Mouse (Mus musculus): ENCODE data around the gene Rtn4rl1. TPM values are rescaled to one million over a fixed set of nuclear protein-coding genes. Genes with fewer than 3 reads are reported as not detected.

Rtn4rl1 gene
- polyA plus RNA-seq, 1 experiment: 0.02 TPM

DNA sequence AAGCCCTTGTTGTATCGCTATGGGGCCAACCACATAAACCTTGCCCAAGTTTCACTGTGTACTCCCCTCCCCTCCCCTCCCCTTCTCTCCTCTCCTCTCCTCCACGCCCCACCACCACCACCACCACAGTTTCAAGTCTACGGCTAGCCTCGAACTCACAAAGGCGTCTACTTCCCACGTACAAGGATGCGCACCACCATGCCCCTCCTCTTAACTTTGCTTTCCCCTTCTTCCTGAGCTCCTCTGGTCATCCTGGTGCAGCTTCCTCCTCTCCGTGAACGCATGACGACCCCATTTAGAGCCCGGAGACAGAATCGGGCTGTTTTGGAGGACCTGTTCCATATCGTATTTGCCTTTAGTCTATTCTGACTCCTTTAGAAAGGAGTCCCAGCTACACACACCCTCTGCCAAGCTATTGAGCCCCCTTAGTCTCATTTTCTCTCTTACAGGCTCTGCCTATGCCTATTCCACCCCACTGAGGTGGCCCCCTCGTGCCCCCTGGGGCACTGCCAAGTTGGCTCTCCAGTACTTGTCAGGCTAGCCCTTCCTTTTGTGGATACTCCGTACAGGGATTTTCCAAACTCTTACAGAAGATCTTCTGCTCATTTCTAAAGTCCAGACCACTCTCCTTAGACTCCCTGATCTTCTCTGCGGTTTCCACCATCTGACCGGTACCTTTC lies 22.3 kb upstream of the Rtn4rl1 start:
- TF ChIP-seq GATA1 (IDR thresholded peaks at IDR 0.05; ENCODE audit: low read length): no peak

DNA sequence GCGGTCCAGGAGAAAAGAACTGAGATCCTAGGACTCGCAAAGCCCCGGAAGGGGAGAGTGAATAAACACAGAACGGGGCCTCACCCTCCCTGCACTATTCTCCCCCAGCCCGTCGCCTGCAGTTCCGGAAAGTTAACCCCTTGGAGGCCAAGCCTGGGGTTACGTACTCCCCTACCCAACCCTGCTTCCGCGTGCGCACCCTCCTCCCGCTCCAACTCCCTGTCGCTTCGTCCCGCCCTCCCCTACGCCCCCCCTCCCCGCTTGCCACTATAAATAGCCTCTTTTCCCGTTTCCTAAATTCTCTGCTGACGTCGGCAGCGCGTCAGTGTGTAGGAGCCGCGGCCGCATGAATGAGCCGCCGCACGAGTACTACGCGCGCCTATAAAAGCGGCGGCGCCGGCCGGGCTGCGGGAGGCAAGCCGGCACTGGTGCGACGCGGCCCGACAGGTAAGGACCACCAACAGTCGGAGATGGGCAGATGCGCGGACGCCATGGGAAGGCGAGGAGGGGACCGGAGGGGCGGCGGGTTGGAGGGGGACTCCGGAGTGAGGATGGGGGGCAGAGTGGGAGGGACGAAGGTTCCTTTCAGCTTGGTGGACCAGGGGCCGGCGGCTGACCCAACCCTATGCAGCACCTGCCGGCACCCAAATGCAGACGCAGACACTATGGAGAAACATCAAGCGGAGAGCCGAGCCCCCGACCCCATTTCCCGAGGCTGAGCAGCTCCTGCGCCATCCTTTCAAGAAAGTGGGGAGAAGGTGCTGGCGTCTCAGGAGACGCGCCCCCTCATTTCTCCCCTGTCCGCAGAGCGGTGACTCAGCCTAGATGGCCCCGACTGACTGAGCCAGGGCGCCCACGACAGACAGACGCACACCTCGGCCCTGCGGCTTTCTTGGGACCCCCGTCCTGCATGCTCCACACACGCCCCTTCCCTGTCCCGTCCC lies 21.2 kb upstream of the Rtn4rl1 start:
- no peak for TF ChIP-seq GATA1 (IDR thresholded peaks at IDR 0.05; ENCODE audit: low read length)

DNA sequence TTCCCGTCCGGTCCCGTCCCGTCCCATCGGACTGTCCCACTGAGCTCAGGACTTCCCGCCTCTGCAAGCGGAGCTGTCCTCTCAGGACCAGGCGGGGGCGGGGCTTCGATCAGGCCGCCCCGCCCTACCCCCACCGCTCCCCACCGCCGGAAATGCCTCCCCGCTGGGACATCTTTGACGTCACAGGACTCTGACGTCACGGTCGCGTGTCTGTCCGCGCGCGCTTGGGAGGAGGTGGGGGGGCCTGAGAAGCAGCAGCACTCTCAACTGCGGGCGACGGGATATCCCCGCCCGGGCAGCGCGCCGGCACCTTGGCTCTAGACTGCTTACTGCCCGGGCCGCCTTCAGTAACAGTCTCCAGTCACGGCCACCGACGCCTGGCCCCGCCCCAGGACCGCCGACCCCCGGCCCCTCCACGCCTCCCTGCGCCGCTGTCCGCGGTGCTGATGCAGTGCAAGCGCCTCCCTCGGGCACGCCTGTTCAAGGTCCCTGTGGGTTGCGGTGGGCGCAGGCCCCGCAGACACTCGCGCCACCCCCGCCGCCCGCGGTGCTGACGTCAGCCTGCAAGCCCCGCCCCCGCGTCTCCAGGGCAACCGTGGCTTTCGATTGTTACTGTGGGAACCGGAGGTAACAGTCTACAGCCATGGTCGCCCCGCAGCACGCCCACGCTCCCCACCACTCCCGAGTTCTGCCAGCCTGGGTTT lies 20.3 kb upstream of the Rtn4rl1 start:
- no peak for TF ChIP-seq GATA1 (IDR thresholded peaks at IDR 0.05; ENCODE audit: low read length)

DNA sequence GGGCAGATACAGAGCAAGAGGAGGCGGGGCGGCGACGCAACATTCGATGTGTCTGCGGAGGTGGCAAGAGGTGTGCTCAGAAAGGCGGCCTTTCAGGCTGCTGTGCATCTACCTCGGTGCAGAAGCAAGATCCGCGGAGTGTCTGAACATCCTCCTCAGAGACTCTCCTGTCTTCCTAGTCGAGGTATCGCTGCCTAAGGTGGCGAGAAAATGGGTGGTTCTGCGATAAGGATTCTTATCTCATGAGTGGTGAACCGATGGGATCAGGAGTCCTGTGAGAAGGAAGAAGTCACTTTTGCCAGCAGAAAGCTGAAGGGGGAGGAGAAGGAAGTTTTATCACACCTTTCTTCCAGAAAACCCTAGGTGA lies 19.8 kb upstream of the Rtn4rl1 start:
- TF ChIP-seq GATA1 (IDR thresholded peaks at IDR 0.05; ENCODE audit: low read length): no peak

DNA sequence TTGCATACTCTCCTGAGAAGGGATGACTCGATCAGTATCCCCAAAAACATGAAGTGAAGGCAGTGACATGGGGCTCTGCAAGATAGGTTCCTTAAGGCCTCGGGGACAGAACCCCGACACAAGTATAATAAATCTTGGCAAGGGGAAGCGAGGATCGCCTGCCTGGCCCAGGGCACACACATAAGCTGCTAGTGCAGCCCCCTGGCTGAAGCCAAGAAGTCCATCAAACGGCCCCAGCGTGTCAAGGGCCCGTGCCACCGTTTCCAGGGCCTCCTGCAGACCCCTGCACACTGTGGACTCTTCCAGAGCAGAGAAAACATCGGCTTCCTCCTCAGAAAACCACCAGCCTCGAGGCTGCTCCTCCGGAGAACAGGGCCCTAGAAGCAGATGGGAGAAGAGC lies 15.6 kb upstream of the Rtn4rl1 start:
- TF ChIP-seq GATA1 (IDR thresholded peaks at IDR 0.05; ENCODE audit: low read length): no peak

DNA sequence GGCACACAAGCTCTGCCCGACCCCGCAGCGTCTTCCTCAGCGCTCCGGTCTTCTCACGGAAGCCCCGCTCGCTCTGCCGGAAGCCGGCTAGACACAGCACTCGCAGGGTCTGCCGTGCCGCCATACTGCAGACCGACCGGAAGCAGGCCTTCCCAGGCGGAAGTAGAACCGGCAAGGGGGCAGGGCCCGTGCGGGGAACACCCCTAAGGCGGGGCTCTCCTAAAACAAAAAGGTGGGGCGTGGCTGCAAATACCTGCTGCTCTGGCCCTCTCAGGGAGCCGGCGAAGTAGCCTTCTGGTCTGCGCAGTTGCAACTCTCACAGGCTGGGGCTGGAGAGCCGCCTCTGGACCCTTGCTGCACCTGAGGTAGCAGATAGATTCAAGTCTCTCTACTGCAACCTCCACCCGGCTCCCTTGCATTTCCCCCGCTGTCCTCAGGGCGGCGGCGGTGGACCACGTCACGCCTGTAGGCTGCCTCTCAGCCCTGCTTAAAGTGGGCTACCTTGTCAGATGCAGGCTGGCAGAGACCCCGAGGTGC lies 14.8 kb upstream of the Rtn4rl1 start, which contains the start of gene Ovca2:
Ovca2 (minus strand) TSS at position 164 of the 537 bp plus-strand sequence.
- no peak for TF ChIP-seq GATA1 (IDR thresholded peaks at IDR 0.05; ENCODE audit: low read length)

DNA sequence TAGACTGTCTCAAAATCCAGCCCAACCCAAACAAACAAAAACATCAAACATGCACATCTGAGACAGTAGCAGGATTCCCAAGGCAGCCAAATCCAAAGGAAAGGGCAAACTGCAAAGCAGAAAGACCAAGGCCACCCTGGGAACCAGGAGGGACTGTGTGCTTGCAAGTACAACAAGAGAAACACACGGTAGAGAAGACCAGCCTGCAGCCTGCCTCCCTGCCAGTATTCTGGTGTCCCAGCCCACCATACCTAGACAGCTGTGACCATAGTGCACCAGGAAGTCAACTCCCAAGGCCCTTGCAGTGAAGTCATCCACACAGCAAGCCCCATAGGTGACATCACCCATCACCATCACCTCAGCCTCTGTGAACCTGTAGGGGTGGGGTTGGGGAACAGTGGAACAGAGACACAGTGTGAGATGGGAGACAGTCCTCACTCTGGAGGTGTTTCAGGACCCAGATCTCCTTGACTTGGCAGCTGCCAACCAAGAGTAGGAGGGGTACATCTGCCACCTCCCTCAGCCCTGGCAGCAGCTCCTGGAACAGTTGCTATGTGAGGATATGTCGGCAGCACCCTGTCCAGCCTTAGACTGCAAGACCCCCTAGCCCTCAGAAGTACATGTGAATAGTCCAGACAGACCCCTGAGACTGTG lies 9.5 kb upstream of the Rtn4rl1 start:
- TF ChIP-seq GATA1 (IDR thresholded peaks at IDR 0.05; ENCODE audit: low read length): no peak

DNA sequence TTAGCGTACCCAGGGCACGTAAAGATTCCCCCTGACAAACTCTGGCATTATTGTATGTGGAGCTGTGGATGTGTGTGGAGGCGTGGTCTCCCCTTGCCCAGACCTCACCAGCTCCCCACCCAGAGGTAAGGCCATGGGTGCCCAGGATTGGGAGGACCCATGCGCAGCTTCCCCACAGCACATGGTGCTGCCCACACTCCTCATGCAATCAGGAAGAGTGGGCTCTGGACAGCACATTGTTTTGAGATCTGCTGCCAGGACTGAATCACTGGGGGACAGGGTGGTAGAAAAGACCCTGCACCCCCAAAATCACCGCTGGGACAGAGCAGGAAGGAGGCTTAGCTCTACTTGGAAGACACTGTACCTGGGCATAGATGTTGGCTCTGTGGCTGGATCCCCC lies 9.0 kb upstream of the Rtn4rl1 start:
- no peak for TF ChIP-seq GATA1 (IDR thresholded peaks at IDR 0.05; ENCODE audit: low read length)

DNA sequence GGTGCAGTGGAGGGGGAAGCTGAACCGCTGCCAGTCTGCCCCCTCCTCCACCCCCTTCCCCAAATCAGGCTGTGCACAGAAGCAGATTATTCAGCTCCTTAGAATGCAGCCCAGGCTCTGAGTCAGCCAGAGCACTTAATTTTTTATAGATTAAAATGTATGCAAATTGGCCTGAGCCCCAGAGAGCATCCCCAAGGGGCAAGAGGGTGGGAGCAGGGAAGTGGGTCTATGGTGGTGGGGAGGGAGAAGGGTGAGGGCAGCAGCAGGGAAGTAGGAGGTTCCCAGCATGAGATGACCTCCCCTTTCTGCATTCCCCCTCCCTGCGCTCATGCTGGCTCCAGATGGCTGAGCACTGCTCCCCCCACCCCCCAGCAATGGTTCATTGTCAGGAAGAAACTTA lies 8.6 kb upstream of the Rtn4rl1 start:
- no peak for TF ChIP-seq GATA1 (IDR thresholded peaks at IDR 0.05; ENCODE audit: low read length)

DNA sequence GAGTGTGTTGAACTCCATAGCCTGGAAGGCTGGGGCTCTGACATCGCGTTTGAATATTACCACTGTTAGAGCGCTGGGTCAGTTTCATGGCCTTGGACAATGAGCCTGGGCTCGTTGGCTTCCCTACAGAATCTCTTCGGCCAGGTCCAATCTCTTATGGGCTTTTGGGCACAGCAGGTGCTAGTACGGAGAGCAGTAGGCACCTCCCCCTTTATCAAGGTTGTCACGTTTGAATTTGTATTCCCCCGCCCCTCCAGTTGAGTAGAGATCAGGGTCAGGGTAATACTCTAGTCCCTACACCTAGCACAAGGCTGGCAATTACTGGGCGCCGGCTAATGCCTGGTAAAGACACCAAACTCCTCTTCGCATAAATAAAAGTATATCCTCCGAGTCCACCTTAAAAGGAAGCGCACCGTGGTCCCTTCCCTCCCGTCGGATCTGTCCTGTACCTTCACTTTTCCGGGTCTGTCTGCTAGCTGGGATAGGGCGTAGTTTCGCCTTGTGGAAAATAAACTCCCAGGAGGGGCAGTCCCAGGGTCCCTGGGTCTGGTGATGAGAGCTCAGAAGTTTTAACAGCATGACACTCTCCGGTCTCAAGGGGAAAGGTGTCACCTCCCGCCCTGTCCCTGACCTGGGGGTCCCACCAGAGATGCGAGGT lies 3.7 kb upstream of the Rtn4rl1 start:
- no peak for TF ChIP-seq GATA1 (IDR thresholded peaks at IDR 0.05; ENCODE audit: low read length)

DNA sequence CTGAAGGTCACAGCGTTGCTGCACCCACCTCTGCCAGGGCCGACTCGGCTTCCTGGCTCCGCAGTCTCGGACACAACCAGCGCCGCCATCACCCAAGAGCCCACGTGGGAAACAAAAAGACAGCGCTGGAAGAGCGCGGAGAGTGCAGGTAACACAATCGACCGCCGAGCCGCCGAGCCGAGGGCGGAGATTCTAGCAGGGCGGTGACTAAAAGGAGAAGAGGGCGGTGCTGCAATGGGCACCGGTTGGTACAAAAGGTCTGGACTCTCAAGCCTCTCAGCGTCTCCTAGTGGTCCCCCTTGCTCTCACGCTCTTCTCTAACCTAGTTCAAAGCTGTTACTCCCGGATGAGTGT lies 3.2 kb upstream of the Rtn4rl1 start:
- TF ChIP-seq GATA1 (IDR thresholded peaks at IDR 0.05; ENCODE audit: low read length): no peak

DNA sequence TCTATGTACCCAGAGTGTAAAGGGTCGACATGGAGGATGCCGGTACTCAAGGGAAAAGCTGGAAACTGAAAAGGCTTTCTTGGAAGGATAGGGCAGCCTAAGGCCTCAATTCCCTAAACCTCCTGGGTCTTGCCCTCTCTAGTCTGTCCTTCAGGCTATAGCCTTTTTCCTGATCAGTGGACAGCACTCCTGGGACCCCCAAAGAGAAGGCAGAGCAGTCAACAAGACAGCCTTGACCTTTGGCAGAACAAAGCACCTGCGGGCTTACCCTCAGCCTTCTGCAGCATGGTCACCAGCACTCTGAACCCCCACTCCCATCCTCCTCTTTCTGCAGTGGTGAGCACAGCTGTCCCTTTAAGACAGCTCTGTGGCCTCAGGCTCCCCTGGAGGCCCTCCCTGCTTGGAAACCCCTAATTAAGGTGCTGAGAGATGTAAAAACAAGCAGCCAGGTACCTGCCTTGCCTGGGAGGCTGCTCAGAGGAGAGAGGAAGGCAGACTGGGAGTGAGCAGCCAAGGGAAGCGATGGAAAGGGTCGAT lies 2.6 kb upstream of the Rtn4rl1 start, which contains the start of gene Dph1:
Dph1 (minus strand) TSS at position 337 of the 537 bp plus-strand sequence.
- TF ChIP-seq GATA1 (IDR thresholded peaks at IDR 0.05; ENCODE audit: low read length): no peak

DNA sequence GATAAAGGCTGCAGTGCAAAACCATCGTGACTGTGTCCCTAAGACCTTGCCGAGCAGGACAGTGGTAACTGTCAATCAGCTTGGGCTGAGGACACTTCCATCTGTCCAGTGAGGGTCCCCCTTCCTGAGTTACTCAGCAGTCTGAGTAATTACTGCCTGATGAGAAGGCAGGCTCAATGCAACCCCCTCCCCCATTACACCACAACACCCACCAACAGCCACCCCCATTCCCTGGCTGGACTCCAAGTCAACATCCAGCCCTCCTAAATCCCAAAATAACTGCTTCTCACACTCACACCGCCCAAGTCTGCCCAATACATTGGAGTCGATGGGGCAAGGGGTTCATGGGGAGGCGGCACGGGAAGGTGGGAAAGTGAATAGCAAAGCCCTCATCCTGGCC lies 1.7 kb upstream of the Rtn4rl1 start:
- TF ChIP-seq GATA1 (IDR thresholded peaks at IDR 0.05; ENCODE audit: low read length): no peak
